ENCODE assay signal across 8 mouse cellular contexts in genomic region chr2:84736312-84737161, GRCm38 (mm10). TPM values are rescaled to one million over a fixed set of nuclear protein-coding genes. Genes with fewer than 3 reads are reported as not detected.
DNase-seq lines count a peak whose midpoint lies in the region; ATAC-seq lines count a peak whose summit lies in the region.

No protein-coding gene starts in this region.

- H3K4me2 ChIP-seq in limb, embryonic 11.5 days (ENCODE audit: low read depth, severe bottlenecking): peak overlapping the region; percentile 27
- H3K4me2 ChIP-seq in neural tube, embryonic 15.5 days: peak overlapping the region; percentile 79

- DNase-seq in adrenal gland, postnatal 14 days: peak; percentile 44
- no peak for DNase-seq in adrenal gland, postnatal 4 days (ENCODE audit: low spot score in 2 of 2)
- peak; percentile 31 to 74 for DNase-seq in spleen, postnatal 4 days (ENCODE audit: low spot score in 2 of 2)
- DNase-seq in spleen, postnatal 36 days (ENCODE audit: low spot score in 2 of 2): no peak
- DNase-seq in limb, embryonic 11.5 days (ENCODE audit: low spot score): peak; percentile 58
- DNase-seq in gastrocnemius, postnatal 10 days: no peak
- DNase-seq in adipocyte (ENCODE audit: low spot score): no peak

- H3K4me3 ChIP-seq in limb, embryonic 11.5 days (ENCODE audit: low read depth, low read length): 0 out of 2 replicates have a peak overlapping the region, but pooled peaks have one; percentile 1
- peak overlapping the region; percentile 62 for H3K4me3 ChIP-seq in neural tube, embryonic 15.5 days (replicated peaks)

- no peaks in the 10 kb centered on the region; the same call in 1 of the 2 replicates for H3K36me3 ChIP-seq in limb, embryonic 11.5 days (ENCODE audit: control insufficient read depth, insufficient read depth, low read length)
- H3K36me3 ChIP-seq in neural tube, embryonic 15.5 days: no peaks in the 10 kb centered on the region

- ATAC-seq in limb, embryonic 11.5 days (ENCODE audit: insufficient number of reproducible peaks, low FRiP score, low TSS enrichment, low read depth): no peak
- no peak for ATAC-seq in neural tube, embryonic 15.5 days (ENCODE audit: low FRiP score)

- H3K4me1 ChIP-seq in limb, embryonic 11.5 days (ENCODE audit: control insufficient read depth, insufficient read depth, low read length): peaks cover 48% of the 10 kb centered on the region
- peaks cover 85% of the 10 kb centered on the region for H3K4me1 ChIP-seq in neural tube, embryonic 15.5 days

- WGBS in limb, embryonic 11.5 days: 8% methylated on average over 27 of the region's 27 CpGs
- WGBS in neural tube, embryonic 15.5 days: 6% methylated on average over 27 of the region's 27 CpGs

- no peaks in the 10 kb centered on the region for H3K9me3 ChIP-seq in limb, embryonic 11.5 days (ENCODE audit: control insufficient read depth, low read length)
- H3K9me3 ChIP-seq in neural tube, embryonic 15.5 days (replicated peaks): no peaks in the 10 kb centered on the region

- H3K27ac ChIP-seq in limb, embryonic 11.5 days (replicated peaks; ENCODE audit: low read depth, low read length): peak overlapping the region; percentile 44; the same call in 1 of the 2 replicates
- H3K27ac ChIP-seq in neural tube, embryonic 15.5 days (replicated peaks): no peak overlapping the region

- no peaks in the 10 kb centered on the region for H3K27me3 ChIP-seq in limb, embryonic 11.5 days (ENCODE audit: control insufficient read depth, insufficient read depth, low read length)
- no peaks in the 10 kb centered on the region for H3K27me3 ChIP-seq in neural tube, embryonic 15.5 days (replicated peaks)

- peak overlapping the region; percentile 34 for H3K9ac ChIP-seq in limb, embryonic 11.5 days (ENCODE audit: low read length)
- peak overlapping the region; percentile 18; the same call in 1 of the 2 replicates for H3K9ac ChIP-seq in neural tube, embryonic 15.5 days (replicated peaks)

RNA-seq across cellular contexts. Expression of gene Ypel4, which starts 2.7 kb away (rescaled TPM):
- 6.5 and 8.6 TPM in 2 replicates for total RNA-seq in adrenal gland, postnatal 14 days (2021)
- 10 to 100 TPM; 12.0 to 18.2 TPM for total RNA-seq in adrenal gland, postnatal 4 days (2021)
- 7.4 and 9.9 TPM in 2 replicates for polyA plus RNA-seq in limb, embryonic 11.5 days (2014; fragmentation: Nextera tagmentation; extraction: Ambion mirVana)
- 15.0 and 16.2 TPM in 2 replicates for polyA plus RNA-seq in neural tube, embryonic 15.5 days (2015; fragmentation: Nextera tagmentation; extraction: Ambion mirVana)
- total RNA-seq in gastrocnemius, postnatal 10 days (2021): 1 to 10 TPM in 1 of 2 experiments, under 1 TPM in 1; 0.49 to 1.4 TPM

RNA-seq across cellular contexts. Expression of gene Gm19426, which starts 6.9 kb away (rescaled TPM):
- total RNA-seq in adrenal gland, postnatal 14 days (2021): 5.2 and 5.3 TPM in 2 replicates
- 1 to 10 TPM; 8.3 to 9.1 TPM for total RNA-seq in adrenal gland, postnatal 4 days (2021)
- polyA plus RNA-seq in limb, embryonic 11.5 days (2014; fragmentation: Nextera tagmentation; extraction: Ambion mirVana): 4.6 and 6.1 TPM in 2 replicates
- polyA plus RNA-seq in neural tube, embryonic 15.5 days (2015; fragmentation: Nextera tagmentation; extraction: Ambion mirVana): 5.0 and 5.9 TPM in 2 replicates
- total RNA-seq in gastrocnemius, postnatal 10 days (2021): 1 to 10 TPM in 1 of 2 experiments, under 1 TPM in 1; 0.77 to 1.4 TPM

RNA-seq across cellular contexts. Expression of gene Clp1, which starts 9.4 kb away (rescaled TPM):
- total RNA-seq in adrenal gland, postnatal 14 days (2021): 14.5 and 15.7 TPM in 2 replicates
- total RNA-seq in adrenal gland, postnatal 4 days (2021): 10 to 100 TPM; 13.0 to 15.2 TPM
- 57.3 and 57.6 TPM in 2 replicates for polyA plus RNA-seq in limb, embryonic 11.5 days (2014; fragmentation: Nextera tagmentation; extraction: Ambion mirVana)
- polyA plus RNA-seq in neural tube, embryonic 15.5 days (2015; fragmentation: Nextera tagmentation; extraction: Ambion mirVana): 19.7 and 23.8 TPM in 2 replicates
- 1 to 10 TPM; 4.6 to 5.3 TPM for total RNA-seq in gastrocnemius, postnatal 10 days (2021)

RNA-seq across cellular contexts. Expression of gene Zdhhc5, which starts 21.6 kb away (rescaled TPM):
- total RNA-seq in adrenal gland, postnatal 14 days (2021): 52.8 and 58.1 TPM in 2 replicates
- 10 to 100 TPM; 52.5 to 61.7 TPM for total RNA-seq in adrenal gland, postnatal 4 days (2021)
- 31.1 and 32.6 TPM in 2 replicates for polyA plus RNA-seq in limb, embryonic 11.5 days (2014; fragmentation: Nextera tagmentation; extraction: Ambion mirVana)
- polyA plus RNA-seq in neural tube, embryonic 15.5 days (2015; fragmentation: Nextera tagmentation; extraction: Ambion mirVana): 15.6 and 17.6 TPM in 2 replicates
- total RNA-seq in gastrocnemius, postnatal 10 days (2021): 10 to 100 TPM; 42.7 to 47.9 TPM

RNA-seq across cellular contexts. Expression of gene Serping1, which starts 38.7 kb away (rescaled TPM):
- total RNA-seq in adrenal gland, postnatal 14 days (2021): 73.1 and 93.2 TPM in 2 replicates
- 10 to 100 TPM; 64.5 to 76.4 TPM for total RNA-seq in adrenal gland, postnatal 4 days (2021)
- 12.4 and 13.3 TPM in 2 replicates for polyA plus RNA-seq in limb, embryonic 11.5 days (2014; fragmentation: Nextera tagmentation; extraction: Ambion mirVana)
- polyA plus RNA-seq in neural tube, embryonic 15.5 days (2015; fragmentation: Nextera tagmentation; extraction: Ambion mirVana): 33.1 and 38.3 TPM in 2 replicates
- total RNA-seq in gastrocnemius, postnatal 10 days (2021): 10 to 100 TPM; 74.7 to 84.1 TPM

Comparison
In these comparisons a context has a peak if more than half of its experiments do, and no peak if none do; other contexts are left out.
1. DNase-seq: peak in adrenal gland, postnatal 14 days (single experiment), spleen, postnatal 4 days (2 of 2) and limb, embryonic 11.5 days (single experiment); none in adrenal gland, postnatal 4 days (0 of 2), spleen, postnatal 36 days (0 of 2), gastrocnemius, postnatal 10 days (single experiment) and adipocyte (single experiment).